Mouse (Mus musculus): ENCODE measurements around the gene Sec24a.

GRCm38 (mm10) chr11:51658291-51658690 is 105.1 kb downstream of the Sec24a start:
- TF ChIP-seq POLR2A (IDR thresholded peaks at IDR 0.05; ENCODE audit: borderline replicate concordance, low read depth, low read length) (no peak), CTCF (IDR thresholded peaks at IDR 0.05; ENCODE audit: low read depth, low read length) (no peak)
